Mouse (Mus musculus) embryonic facial prominence, embryonic 11.5 days (tissue): ENCODE results near the gene Cln6. TPM values are rescaled to one million over a fixed set of nuclear protein-coding genes. Genes with fewer than 3 reads are reported as not detected.
"Not testable (repeated sequence)": the region's sequence is repeated elsewhere in the genome, so short reads cannot be mapped to it uniquely, and the experiment has no call there.

ENCODE experiments used
- ATAC-seq: fragments of 200-750 bp; cut with Nextera tagmentation; replicated peaks from 2 replicates; pipeline ENCODE4 v1.8.0; 2017; ENCODE audit warnings: low read depth; ENCODE audit not compliant: insufficient number of reproducible peaks, low FRiP score, low TSS enrichment
- DNase-seq: peaks from one replicate; pipeline ENCODE4 v3.0.0-alpha.2; 2015; ENCODE audit warnings: low spot score
- H3K27ac ChIP-seq: fragments of 300-500 bp; sonication (generic); replicated peaks from 2 replicates; pipeline ENCODE4 v1.5.1; 2014; ENCODE audit warnings: mild to moderate bottlenecking, low read depth, low read length, control low read depth
- H3K27me3 ChIP-seq: fragments of 300-500 bp; sonication (generic); 2 replicates; pipeline ENCODE4 v1.6.1; 2014; ENCODE audit warnings: mild to moderate bottlenecking, low read length, moderate library complexity, mixed read lengths; ENCODE audit not compliant: control insufficient read depth, insufficient read depth
- H3K36me3 ChIP-seq: fragments of 300-500 bp; sonication (generic); replicated peaks from 2 replicates; pipeline ENCODE4 v1.6.1; 2014; ENCODE audit warnings: low read depth, mild to moderate bottlenecking, low read length, moderate library complexity, mixed read lengths; ENCODE audit not compliant: control insufficient read depth, insufficient read depth
- H3K4me1 ChIP-seq: fragments of 300-500 bp; sonication (generic); 2 replicates; pipeline ENCODE4 v1.6.1; 2014; ENCODE audit warnings: low read length, mixed read lengths; ENCODE audit not compliant: control insufficient read depth, insufficient read depth
- H3K4me2 ChIP-seq: fragments of 300-500 bp; sonication (generic); 2 replicates; pipeline ENCODE4 v1.6.1; 2014; ENCODE audit warnings: low read depth, mild to moderate bottlenecking, control low read depth, low read length, moderate library complexity
- H3K4me3 ChIP-seq: fragments of 300-500 bp; sonication (generic); 2 replicates; pipeline ENCODE4 v1.5.1; 2014; ENCODE audit warnings: low read depth, low read length, control low read depth
- H3K9ac ChIP-seq: fragments of 300-500 bp; sonication (generic); replicated peaks from 2 replicates; pipeline ENCODE4 v1.6.1; 2014; ENCODE audit warnings: mild to moderate bottlenecking, control low read depth, low read length
- H3K9me3 ChIP-seq: fragments of 300-500 bp; sonication (generic); replicated peaks from 2 replicates; pipeline ENCODE4 v1.6.1; 2016; ENCODE audit warnings: mild to moderate bottlenecking, low read length, inconsistent platforms, mixed read lengths; ENCODE audit not compliant: control insufficient read depth
- WGBS: fragments of 180-500 bp; shearing (Covaris S2); extraction: QIAGEN DNeasy Blood & Tissue Kit; methylation state at CpG from one replicate; pipeline ENCODE4 v1.1.7; 2014; 5-methylcytosine and 5-hydroxymethylcytosine counted together
- polyA plus RNA-seq: library from polyadenylated mRNA; unstranded; fragments of >200 nt; fragmentation: Nextera tagmentation; extraction: Ambion mirVana; gene quantifications from 2 replicates; pipeline ENCODE4 v1.2.1, GENCODE M21; 2014

Cln6 gene
- polyA plus RNA-seq, 1 experiment from 2014 or later = 9.2 TPM

- H3K9me3 ChIP-seq = no peaks in the 10 kb centered on the region
- no peak for ATAC-seq
- H3K4me2 ChIP-seq = no peak overlapping the region
- 61% methylated on average over 4 of the region's 4 CpGs for WGBS
- H3K36me3 ChIP-seq = no peaks in the 10 kb centered on the region
- no peak overlapping the region for H3K27ac ChIP-seq
- H3K4me1 ChIP-seq = peaks cover 7% of the 10 kb centered on the region
- H3K27me3 ChIP-seq = no peaks in the 10 kb centered on the region
- no peak for DNase-seq
- no peak overlapping the region for H3K4me3 ChIP-seq
- no peak overlapping the region for H3K9ac ChIP-seq
Observed at GRCm38 (mm10) chr9:62854483-62854882, 15.9 kb downstream of the Cln6 start.

GRCm38 (mm10) chr9:62857216-62857615 lies 18.6 kb downstream of the Cln6 start:
- H3K4me3 ChIP-seq = no peak overlapping the region
- H3K27me3 ChIP-seq = no peaks in the 10 kb centered on the region
- WGBS = 80% methylated on average over 9 of the region's 9 CpGs
- H3K4me1 ChIP-seq = peaks cover 7% of the 10 kb centered on the region
- DNase-seq (no peak), ATAC-seq (no peak)
- no peak overlapping the region for H3K4me2 ChIP-seq
- no peaks in the 10 kb centered on the region for H3K36me3 ChIP-seq
- no peaks in the 10 kb centered on the region for H3K9me3 ChIP-seq
- H3K9ac ChIP-seq = no peak overlapping the region
- H3K27ac ChIP-seq = no peak overlapping the region

GRCm38 (mm10) chr9:62857719-62858261 lies 19.2 kb downstream of the Cln6 start, which contains the start of gene Calml4:
TSS of gene Calml4 (plus strand) at chr9:62858080.
- Histone ChIP-seq H3K36me3 (no peaks in the 10 kb centered on the region), H3K9ac (0 out of 2 replicates have a peak within 1 kb of the TSS, but pooled peaks have one; percentile 18), H3K4me1 (peaks cover 7% of the 10 kb centered on the region), H3K9me3 (no peaks in the 10 kb centered on the region), H3K27ac (no peak within 1 kb of the TSS), H3K4me2 (no peak within 1 kb of the TSS; the same call in none of the 2 replicates), H3K4me3 (no peak within 1 kb of the TSS), H3K27me3 (no peaks in the 10 kb centered on the region)
- DNase-seq = peak; percentile 59
- WGBS = 49% methylated on average over 20 of the region's 20 CpGs
- ATAC-seq = no peak

GRCm38 (mm10) chr9:62858266-62859019 lies 19.9 kb downstream of the Cln6 start:
- H3K9me3 ChIP-seq = no peaks in the 10 kb centered on the region
- no peaks in the 10 kb centered on the region for H3K27me3 ChIP-seq
- H3K4me1 ChIP-seq = peaks cover 7% of the 10 kb centered on the region
- no peak overlapping the region for H3K4me3 ChIP-seq
- no peaks in the 10 kb centered on the region for H3K36me3 ChIP-seq
- no peak for ATAC-seq
- no peak overlapping the region for H3K27ac ChIP-seq
- 39% methylated on average over 8 of the region's 8 CpGs for WGBS
- H3K9ac ChIP-seq = no peak overlapping the region
- H3K4me2 ChIP-seq = no peak overlapping the region; the same call in none of the 2 replicates
- DNase-seq = peak; percentile 33

GRCm38 (mm10) chr9:62860102-62860501 lies 21.5 kb downstream of the Cln6 start:
- not testable (repeated sequence) for H3K4me3 ChIP-seq, H3K4me1 ChIP-seq, H3K36me3 ChIP-seq, DNase-seq, H3K9ac ChIP-seq, H3K9me3 ChIP-seq, H3K4me2 ChIP-seq, H3K27ac ChIP-seq, ATAC-seq, H3K27me3 ChIP-seq
- WGBS = 41% methylated on average over 6 of the region's 7 CpGs

GRCm38 (mm10) chr9:62860866-62861265 lies 22.3 kb downstream of the Cln6 start:
- Histone ChIP-seq H3K36me3 (no peaks in the 10 kb centered on the region), H3K9me3 (no peaks in the 10 kb centered on the region), H3K4me3 (no peak overlapping the region), H3K4me2 (no peak overlapping the region), H3K9ac (no peak overlapping the region), H3K27me3 (no peaks in the 10 kb centered on the region), H3K4me1 (peaks cover 7% of the 10 kb centered on the region), H3K27ac (no peak overlapping the region)
- no peak for ATAC-seq
- WGBS = 56% methylated on average over 4 of the region's 4 CpGs
- DNase-seq = no peak

GRCm38 (mm10) chr9:62869236-62869635 lies 30.7 kb downstream of the Cln6 start:
- not testable (repeated sequence) for H3K4me1 ChIP-seq, H3K4me3 ChIP-seq, H3K36me3 ChIP-seq, ATAC-seq, H3K9ac ChIP-seq, DNase-seq, H3K4me2 ChIP-seq, H3K27me3 ChIP-seq, H3K27ac ChIP-seq, H3K9me3 ChIP-seq
- WGBS = 95% methylated on average over 4 of the region's 4 CpGs

- no peak overlapping the region for H3K4me2 ChIP-seq
- H3K4me1 ChIP-seq = no peaks in the 10 kb centered on the region
- H3K9me3 ChIP-seq = no peaks in the 10 kb centered on the region
- DNase-seq = no peak
- H3K4me3 ChIP-seq = no peak overlapping the region
- H3K27ac ChIP-seq = no peak overlapping the region
- no peaks in the 10 kb centered on the region for H3K27me3 ChIP-seq
- ATAC-seq = no peak
- no peak overlapping the region for H3K9ac ChIP-seq
- H3K36me3 ChIP-seq = no peaks in the 10 kb centered on the region
Observed at GRCm38 (mm10) chr9:62870728-62871127, 32.1 kb downstream of the Cln6 start.
